In the genomic region with DNA sequence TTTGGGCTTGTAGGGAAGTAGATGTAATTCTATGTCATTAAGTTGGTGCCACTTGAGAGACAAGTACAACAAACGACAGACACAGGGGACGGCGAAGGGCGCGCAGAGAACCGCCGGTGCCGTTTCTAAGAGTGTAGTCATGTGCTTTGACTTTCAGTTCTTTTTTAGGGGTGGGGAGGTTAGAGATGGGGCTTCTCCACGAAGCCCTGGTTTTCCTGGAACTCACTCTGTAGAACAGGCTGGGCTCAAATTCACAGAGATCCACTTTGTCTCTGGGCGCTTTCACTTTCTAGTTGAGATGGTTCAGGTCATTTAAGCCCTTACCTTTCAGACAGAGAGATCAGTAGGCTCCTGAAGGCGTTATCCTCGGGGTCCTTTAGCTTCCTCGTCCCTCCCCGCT, we compare ENCODE assay signal across 20 mouse cellular contexts. TPM values are rescaled to one million over a fixed set of nuclear protein-coding genes. Genes with fewer than 3 reads are reported as not detected.
A peak's percentile ranks its signal among the peaks of the same experiment; 100 is the strongest.
DNase-seq lines count a peak whose midpoint lies in the region; TF ChIP-seq lines count a peak whose summit lies in the region.
"Had no signal": no experiment of that assay in that cellular context is flagged by ENCODE, and none has a peak within 500 bp of the region (broad histone marks: within the 10 kb centered on the region; RNA-seq: fewer than 3 reads in every experiment).

No protein-coding gene starts in this region.

- in situ Hi-C loops in CH12.LX (cut with MboI; ENCODE audit: low pct_ligation_motif_present, low pct_unique_long_range_greater_than_20kb, low sequenced_read_pairs): loop anchor here (25.0 kb wide), 1 partner anchor 431 kb away; a partner anchor contains a TSS

- dilution Hi-C loops in CH12.LX (cut with MboI; ENCODE audit: extremely low pct_ligation_motif_present, extremely low pct_unique_long_range_greater_than_20kb, low sequenced_read_pairs): no loop called here

- peaks cover 25 to 70% of the 10 kb centered on the region in 2 experiments for H3K36me3 ChIP-seq in CH12.LX (replicated peaks in 1 of 2; ENCODE audit: control insufficient read depth in 1 of 2, insufficient read depth in 1 of 2, low read length in 1 of 2)

- no peak for TF ChIP-seq CTCF in CH12.LX (conservative IDR thresholded peaks at IDR 0.05 in 1 of 2, IDR thresholded peaks at IDR 0.05 in 1 of 2; ENCODE audit: low read depth in 2 of 2, low read length in 2 of 2)

- H3K79me2 ChIP-seq in CH12.LX (replicated peaks; ENCODE audit: control insufficient read depth, extremely low read depth, insufficient read depth, poor library complexity, severe bottlenecking): no peaks in the 10 kb centered on the region; the same call in 1 of the 2 replicates

- DNase-seq in CD4-positive, CD25-positive, alpha-beta regulatory T cell, adult 2 months (ENCODE audit: low read depth, low spot score): peak; percentile 14
- DNase-seq in CH12.LX (ENCODE audit: extremely low read depth): no peak
- DNase-seq in induced T-regulatory cell, adult 2 months (ENCODE audit: low read depth): peak; percentile 54
- DNase-seq in lung, postnatal 14 days: no peak
- DNase-seq in adrenal gland, postnatal 25 days: no peak
- DNase-seq: adrenal gland, adult 8-10 months; adrenal gland, postnatal 14 days; B cell, adult 2 months; cerebellum, adult 11 months; cerebellum, adult 18-20 months; cerebellum, adult 8-10 months; cerebellum, adult 9-11 months; cerebellum, postnatal 14 days; cerebellum, postnatal 36 days; embryo, embryonic 11 days had no signal

- no peaks in the 10 kb centered on the region for H3K9me3 ChIP-seq in CH12.LX (replicated peaks; ENCODE audit: low read length)
- H3K9me3 ChIP-seq: embryonic facial prominence, embryonic 13.5 days; embryonic facial prominence, embryonic 15.5 days; forebrain, embryonic 10.5 days; forebrain, embryonic 12.5 days had no signal

- no peak for TF ChIP-seq EP300 in CH12.LX (IDR thresholded peaks at IDR 0.05; ENCODE audit: low read length)

- H3K4me2 ChIP-seq in CH12.LX (ENCODE audit: insufficient read depth, low read depth, poor library complexity, severe bottlenecking): peak overlapping the region; percentile 59
- H3K4me2 ChIP-seq: embryonic facial prominence, embryonic 13.5 days; embryonic facial prominence, embryonic 15.5 days; forebrain, embryonic 12.5 days had no signal

- H3K27me3 ChIP-seq in CH12.LX (replicated peaks): no peaks in the 10 kb centered on the region
- H3K27me3 ChIP-seq: embryonic facial prominence, embryonic 13.5 days; embryonic facial prominence, embryonic 15.5 days; forebrain, embryonic 12.5 days had no signal

- peaks cover 11 to 23% of the 10 kb centered on the region in 2 experiments for H3K4me1 ChIP-seq in CH12.LX (ENCODE audit: control insufficient read depth in 1 of 2, insufficient read depth in 2 of 2)
- H3K4me1 ChIP-seq: embryonic facial prominence, embryonic 13.5 days; embryonic facial prominence, embryonic 15.5 days; forebrain, embryonic 10.5 days; forebrain, embryonic 12.5 days had no signal

- peak overlapping the region in 1 of 3 experiments; percentile 25 for H3K4me3 ChIP-seq in CH12.LX (replicated peaks in 1 of 3; ENCODE audit: low read depth in 2 of 3, low read length in 2 of 3, poor library complexity in 1 of 3)
- H3K4me3 ChIP-seq: embryonic facial prominence, embryonic 13.5 days; embryonic facial prominence, embryonic 15.5 days; erythroblast, embryonic 14.5 days; forebrain, embryonic 10.5 days; forebrain, embryonic 12.5 days had no signal

- TF ChIP-seq RAD21 in CH12.LX (IDR thresholded peaks at IDR 0.05; ENCODE audit: low read depth, low read length): no peak

- H3K27ac ChIP-seq in CH12.LX (ENCODE audit: insufficient read depth, low read depth): no peak overlapping the region
- H3K27ac ChIP-seq: embryonic facial prominence, embryonic 13.5 days; embryonic facial prominence, embryonic 15.5 days; forebrain, embryonic 10.5 days; forebrain, embryonic 12.5 days had no signal

- H3K9ac ChIP-seq in CH12.LX (ENCODE audit: insufficient read depth, low read depth): peak overlapping the region; percentile 55
- H3K9ac ChIP-seq: embryonic facial prominence, embryonic 13.5 days; embryonic facial prominence, embryonic 15.5 days; forebrain, embryonic 12.5 days had no signal

- TF ChIP-seq POLR2A in CH12.LX (IDR thresholded peaks at IDR 0.05; ENCODE audit: low read depth, low read length): no peak

TF ChIP-seq in CH12.LX, 34 proteins besides CTCF, POLR2A, EP300 and RAD21:
- TF ChIP-seq ZKSCAN1 (IDR thresholded peaks at IDR 0.05; ENCODE audit: borderline replicate concordance, low read depth, low read length) (no peak), BHLHE40 (IDR thresholded peaks at IDR 0.05; ENCODE audit: low read depth, low read length) (0 out of 2 replicates have a peak, but pooled peaks have one; percentile 12), IRF4 (IDR thresholded peaks at IDR 0.05; ENCODE audit: low read depth, low read length) (peak; percentile 63)

RNA-seq across cellular contexts. Expression of a gene that starts 11.2 kb away (rescaled TPM):
- 6.6 and 8.1 TPM in 2 replicates for total RNA-seq in CH12.LX (2012; rRNA removed)
- total RNA-seq in CH12.LX (2014; rRNA removed): 8.2 and 8.8 TPM in 2 replicates
- polyA plus RNA-seq in CH12.LX (2012; ENCODE audit: insufficient read length, low read depth): 7.1 and 7.3 TPM in 2 replicates
- total RNA-seq in adrenal gland, postnatal 25 days (2021): 4.6 and 5.1 TPM in 2 replicates

RNA-seq across cellular contexts. Expression of a gene that starts 54.0 kb away (rescaled TPM):
- total RNA-seq in CH12.LX (2012; rRNA removed) (1.0 and 1.5 TPM in 2 replicates), CH12.LX (2014; rRNA removed) (0.30 and 0.39 TPM in 2 replicates)
- polyA plus RNA-seq in CH12.LX (2012; ENCODE audit: insufficient read length, low read depth): 0.44 and 0.66 TPM in 2 replicates
- 10.2 and 10.5 TPM in 2 replicates for total RNA-seq in adrenal gland, postnatal 25 days (2021)

Comparison
In these comparisons a context has a peak if more than half of its experiments do, and no peak if none do; other contexts are left out.
1. DNase-seq: peak in CD4-positive, CD25-positive, alpha-beta regulatory T cell, adult 2 months (single experiment) and induced T-regulatory cell, adult 2 months (single experiment); none in CH12.LX (single experiment), lung, postnatal 14 days (single experiment) and adrenal gland, postnatal 25 days (single experiment).